In genomic region chr1:137088148-137088547, GRCm38 (mm10) we compare ENCODE assay signal across 19 mouse cellular contexts.
DNase-seq lines count a peak whose midpoint lies in the region; ATAC-seq and TF ChIP-seq lines count a peak whose summit lies in the region.
"Had no signal": no experiment of that assay in that cellular context is flagged by ENCODE, and none has a peak within 500 bp of the region (broad histone marks: within the 10 kb centered on the region; RNA-seq: fewer than 3 reads in every experiment).

No protein-coding gene starts in this region.

- no peak for TF ChIP-seq POLR2A in testis, adult 2 months (IDR thresholded peaks at IDR 0.05; ENCODE audit: control insufficient read depth, low read depth, low read length)

- H3K9ac ChIP-seq in hindbrain, embryonic 11.5 days (ENCODE audit: low read depth, low read length), result no peak overlapping the region
- no peak overlapping the region for H3K9ac ChIP-seq in forebrain, embryonic 11.5 days (ENCODE audit: low read length)
- H3K9ac ChIP-seq: embryonic facial prominence, embryonic 12.5 days; forebrain, postnatal 0 days; hindbrain, embryonic 12.5 days; liver, embryonic 15.5 days; midbrain, embryonic 15.5 days had no signal

- DNase-seq in embryo, embryonic 10.5 days (ENCODE audit: low spot score), result peak; percentile 28
- no peak for DNase-seq in embryo, embryonic 10 days (ENCODE audit: low spot score)
- no peak for DNase-seq in testis, postnatal 14 days (ENCODE audit: low spot score)
- DNase-seq in kidney, postnatal 10 days, result peak; percentile 9
- DNase-seq in hindbrain, embryonic 11.5 days (ENCODE audit: low spot score), result no peak
- DNase-seq in forebrain, embryonic 11.5 days (ENCODE audit: low spot score), result no peak
- no peak for DNase-seq in frontal cortex, postnatal 10 days (ENCODE audit: low spot score in 2 of 2)
- DNase-seq: cerebellum, adult 11 months; cerebellum, postnatal 25 days; forebrain, postnatal 0 days; gastrocnemius, postnatal 10 days; thymus, postnatal 36 days had no signal

- ATAC-seq in hindbrain, embryonic 11.5 days (ENCODE audit: low FRiP score), result no peak
- ATAC-seq in forebrain, embryonic 11.5 days (replicated peaks; ENCODE audit: low FRiP score), result no peak
- ATAC-seq: forebrain, postnatal 0 days; lung, postnatal 0 days; midbrain, embryonic 15.5 days had no signal

- no peak overlapping the region for H3K27ac ChIP-seq in testis, adult 2 months (ENCODE audit: control insufficient read depth, insufficient read depth, low read depth, low read length)
- H3K27ac ChIP-seq in hindbrain, embryonic 11.5 days (ENCODE audit: low read depth, low read length), result no peak overlapping the region
- H3K27ac ChIP-seq in forebrain, embryonic 11.5 days (ENCODE audit: low read depth, low read length), result no peak overlapping the region
- H3K27ac ChIP-seq: embryonic facial prominence, embryonic 12.5 days; hindbrain, embryonic 12.5 days; liver, embryonic 15.5 days; midbrain, embryonic 15.5 days had no signal

- no peaks in the 10 kb centered on the region for H3K9me3 ChIP-seq in hindbrain, embryonic 11.5 days (ENCODE audit: control insufficient read depth, low read length)
- H3K9me3 ChIP-seq in forebrain, embryonic 11.5 days (ENCODE audit: control insufficient read depth, low read length), result no peaks in the 10 kb centered on the region
- H3K9me3 ChIP-seq: embryonic facial prominence, embryonic 12.5 days; hindbrain, embryonic 12.5 days; liver, embryonic 15.5 days; midbrain, embryonic 15.5 days had no signal

- no peak overlapping the region for H3K4me2 ChIP-seq in hindbrain, embryonic 11.5 days (replicated peaks; ENCODE audit: low read depth, low read length)
- no peak overlapping the region for H3K4me2 ChIP-seq in forebrain, embryonic 11.5 days (ENCODE audit: low read depth, low read length, severe bottlenecking)
- H3K4me2 ChIP-seq: embryonic facial prominence, embryonic 12.5 days; hindbrain, embryonic 12.5 days; liver, embryonic 15.5 days; midbrain, embryonic 15.5 days had no signal

- peak overlapping the region; percentile 62; the same call in 1 of the 2 replicates for H3K4me3 ChIP-seq in testis, adult 2 months (ENCODE audit: control insufficient read depth, low read depth, low read length)
- H3K4me3 ChIP-seq in hindbrain, embryonic 11.5 days (ENCODE audit: low read depth, low read length), result no peak overlapping the region
- no peak overlapping the region for H3K4me3 ChIP-seq in forebrain, embryonic 11.5 days (ENCODE audit: low read depth, low read length)
- H3K4me3 ChIP-seq: embryonic facial prominence, embryonic 12.5 days; hindbrain, embryonic 12.5 days; liver, embryonic 15.5 days; midbrain, embryonic 15.5 days had no signal

- H3K4me1 ChIP-seq in testis, adult 2 months (ENCODE audit: control insufficient read depth, insufficient read depth, low read length), result no peaks in the 10 kb centered on the region; the same call in 1 of the 2 replicates
- H3K4me1 ChIP-seq in hindbrain, embryonic 11.5 days (replicated peaks; ENCODE audit: control insufficient read depth, insufficient read depth, low read length), result no peaks in the 10 kb centered on the region
- H3K4me1 ChIP-seq in forebrain, embryonic 11.5 days (replicated peaks; ENCODE audit: control insufficient read depth, insufficient read depth, low read length), result no peaks in the 10 kb centered on the region
- H3K4me1 ChIP-seq: embryonic facial prominence, embryonic 12.5 days; hindbrain, embryonic 12.5 days; liver, embryonic 15.5 days had no signal

- 85% methylated on average over 10 of the region's 10 CpGs for WGBS in hindbrain, embryonic 11.5 days
- 90% methylated on average over 10 of the region's 10 CpGs for WGBS in forebrain, embryonic 11.5 days

- no peaks in the 10 kb centered on the region for H3K36me3 ChIP-seq in testis, adult 2 months (ENCODE audit: control insufficient read depth, insufficient read depth, low read length)
- no peaks in the 10 kb centered on the region for H3K36me3 ChIP-seq in hindbrain, embryonic 11.5 days (ENCODE audit: control insufficient read depth, insufficient read depth, low read length)
- H3K36me3 ChIP-seq in forebrain, embryonic 11.5 days (ENCODE audit: control insufficient read depth, insufficient read depth, low read length), result no peaks in the 10 kb centered on the region
- H3K36me3 ChIP-seq: embryonic facial prominence, embryonic 12.5 days; hindbrain, embryonic 12.5 days; liver, embryonic 15.5 days; midbrain, embryonic 15.5 days had no signal

- H3K27me3 ChIP-seq in testis, adult 2 months (ENCODE audit: control insufficient read depth, insufficient read depth, low read length), result no peaks in the 10 kb centered on the region
- no peaks in the 10 kb centered on the region for H3K27me3 ChIP-seq in hindbrain, embryonic 11.5 days (ENCODE audit: control insufficient read depth, insufficient read depth, low read length)
- no peaks in the 10 kb centered on the region for H3K27me3 ChIP-seq in forebrain, embryonic 11.5 days (ENCODE audit: control insufficient read depth, insufficient read depth, low read length)
- H3K27me3 ChIP-seq: CH12.LX; embryonic facial prominence, embryonic 12.5 days; hindbrain, embryonic 12.5 days; liver, embryonic 15.5 days; midbrain, embryonic 15.5 days had no signal

- no peak for TF ChIP-seq CTCF in testis, adult 2 months (IDR thresholded peaks at IDR 0.05; ENCODE audit: control insufficient read depth, insufficient read depth, insufficient replicate concordance, low read depth, low read length)

Comparison
In these comparisons a context has a peak if more than half of its experiments do, and no peak if none do; other contexts are left out.
1. DNase-seq: peak in embryo, embryonic 10.5 days (single experiment) and kidney, postnatal 10 days (single experiment); none in embryo, embryonic 10 days (single experiment), testis, postnatal 14 days (single experiment), hindbrain, embryonic 11.5 days (single experiment), forebrain, embryonic 11.5 days (single experiment) and frontal cortex, postnatal 10 days (0 of 2).